Mouse (Mus musculus): ENCODE data around the gene Gpr39. TPM values are rescaled to one million over a fixed set of nuclear protein-coding genes. Genes with fewer than 3 reads are reported as not detected.
A peak's percentile ranks its signal among the peaks of the same experiment; 100 is the strongest.

Gpr39 gene
- polyA plus RNA-seq, 1 experiment from 2014 or later, result 0.06 TPM

- Histone ChIP-seq H3K9me3 (no peaks in the 10 kb centered on the region), H3K27ac (replicated peaks) (no peak overlapping the region), H3K36me3 (replicated peaks) (no peaks in the 10 kb centered on the region), H3K4me1 (no peaks in the 10 kb centered on the region), H3K4me3 (no peak overlapping the region), H3K27me3 (replicated peaks; ENCODE audit: low read depth, poor library complexity, severe bottlenecking) (no peaks in the 10 kb centered on the region)
- no peak for DNase-seq (ENCODE audit: low spot score)
- WGBS, result 17% methylated on average over 5 of the region's 5 CpGs
These were observed 177.9 kb downstream of the Gpr39 start for GRCm38 (mm10) chr1:125854646-125855045.

- no peaks in the 10 kb centered on the region for H3K9me3 ChIP-seq
- no peak overlapping the region for H3K27ac ChIP-seq (replicated peaks)
- no peaks in the 10 kb centered on the region for H3K36me3 ChIP-seq (replicated peaks)
- no peaks in the 10 kb centered on the region for H3K4me1 ChIP-seq
- no peak overlapping the region for H3K4me3 ChIP-seq
- H3K27me3 ChIP-seq (replicated peaks; ENCODE audit: low read depth, poor library complexity, severe bottlenecking), result no peaks in the 10 kb centered on the region
- DNase-seq (ENCODE audit: low spot score), result no peak
- 85% methylated on average over 5 of the region's 5 CpGs for WGBS
These were observed 181.8 kb downstream of the Gpr39 start for GRCm38 (mm10) chr1:125858631-125859030.

- Histone ChIP-seq H3K27ac (replicated peaks) (no peak overlapping the region), H3K4me1 (no peaks in the 10 kb centered on the region), H3K27me3 (replicated peaks; ENCODE audit: low read depth, poor library complexity, severe bottlenecking) (no peaks in the 10 kb centered on the region), H3K9me3 (no peaks in the 10 kb centered on the region), H3K4me3 (no peak overlapping the region), H3K36me3 (replicated peaks) (no peaks in the 10 kb centered on the region)
- no peak for DNase-seq (ENCODE audit: low spot score)
- 36% methylated on average over 7 of the region's 7 CpGs for WGBS
These were observed 193.3 kb downstream of the Gpr39 start for GRCm38 (mm10) chr1:125870056-125870455.

GRCm38 (mm10) chr1:125893158-125893557, 216.4 kb downstream of the Gpr39 start:
- no peak overlapping the region for H3K27ac ChIP-seq (replicated peaks)
- no peaks in the 10 kb centered on the region for H3K36me3 ChIP-seq (replicated peaks)
- no peaks in the 10 kb centered on the region for H3K9me3 ChIP-seq
- WGBS, result 73% methylated on average over 9 of the region's 9 CpGs
- no peak for DNase-seq (ENCODE audit: low spot score)
- 0 out of 2 replicates have a peak, but pooled peaks cover 4% of the 10 kb centered on the region for H3K4me1 ChIP-seq
- no peaks in the 10 kb centered on the region for H3K27me3 ChIP-seq (replicated peaks; ENCODE audit: low read depth, poor library complexity, severe bottlenecking)
- H3K4me3 ChIP-seq, result no peak overlapping the region

- WGBS, result 10% methylated on average over 14 of the region's 14 CpGs
- Histone ChIP-seq H3K27me3 (replicated peaks; ENCODE audit: low read depth, poor library complexity, severe bottlenecking) (peaks cover 78% of the 10 kb centered on the region), H3K4me3 (peak overlapping the region; percentile 65), H3K9me3 (no peaks in the 10 kb centered on the region), H3K36me3 (replicated peaks) (no peaks in the 10 kb centered on the region), H3K4me1 (peaks cover 41% of the 10 kb centered on the region), H3K27ac (replicated peaks) (no peak overlapping the region)
- DNase-seq (ENCODE audit: low spot score), result peak; percentile 80
These were observed 233.5 kb downstream of the Gpr39 start for GRCm38 (mm10) chr1:125910211-125910870.

- Histone ChIP-seq H3K36me3 (replicated peaks) (no peaks in the 10 kb centered on the region), H3K27ac (replicated peaks) (no peak overlapping the region), H3K9me3 (no peaks in the 10 kb centered on the region), H3K27me3 (replicated peaks; ENCODE audit: low read depth, poor library complexity, severe bottlenecking) (peaks cover 83% of the 10 kb centered on the region), H3K4me1 (peaks cover 41% of the 10 kb centered on the region), H3K4me3 (peak overlapping the region; percentile 65)
- DNase-seq (ENCODE audit: low spot score), result peak; percentile 43
- 2% methylated on average over 9 of the region's 9 CpGs for WGBS
These were observed 234.1 kb downstream of the Gpr39 start for GRCm38 (mm10) chr1:125910871-125911265.

- no peaks in the 10 kb centered on the region for H3K36me3 ChIP-seq (replicated peaks)
- H3K27me3 ChIP-seq (replicated peaks; ENCODE audit: low read depth, poor library complexity, severe bottlenecking), result peaks cover 89% of the 10 kb centered on the region
- H3K4me3 ChIP-seq, result peak overlapping the region; percentile 65
- H3K4me1 ChIP-seq, result peaks cover 41% of the 10 kb centered on the region
- H3K27ac ChIP-seq (replicated peaks), result peak overlapping the region; percentile 51
- H3K9me3 ChIP-seq, result no peaks in the 10 kb centered on the region
- DNase-seq (ENCODE audit: low spot score), result peak; percentile 56
- under 1% methylated on average over 35 of the region's 35 CpGs for WGBS
These were observed 234.6 kb downstream of the Gpr39 start for GRCm38 (mm10) chr1:125911337-125911900.

- peak; percentile 60 for DNase-seq (ENCODE audit: low spot score)
- peaks cover 90% of the 10 kb centered on the region for H3K27me3 ChIP-seq (replicated peaks; ENCODE audit: low read depth, poor library complexity, severe bottlenecking)
- H3K4me1 ChIP-seq, result peaks cover 41% of the 10 kb centered on the region
- no peaks in the 10 kb centered on the region for H3K36me3 ChIP-seq (replicated peaks)
- WGBS, result under 1% methylated on average over 43 of the region's 43 CpGs
- H3K4me3 ChIP-seq, result peak overlapping the region; percentile 65
- H3K9me3 ChIP-seq, result no peaks in the 10 kb centered on the region
- H3K27ac ChIP-seq (replicated peaks), result peak overlapping the region; percentile 51
These were observed 235.2 kb downstream of the Gpr39 start for GRCm38 (mm10) chr1:125911901-125912445.

- 4% methylated on average over 30 of the region's 30 CpGs for WGBS
- Histone ChIP-seq H3K27ac (replicated peaks) (peak within 1 kb of the TSS; percentile 51; the same call in 1 of the 2 replicates), H3K9me3 (no peaks in the 10 kb centered on the region), H3K4me3 (peak within 1 kb of the TSS; percentile 65), H3K27me3 (replicated peaks; ENCODE audit: low read depth, poor library complexity, severe bottlenecking) (peaks cover 85% of the 10 kb centered on the region), H3K4me1 (peaks cover 41% of the 10 kb centered on the region), H3K36me3 (replicated peaks) (no peaks in the 10 kb centered on the region)
- peak; percentile 25 for DNase-seq (ENCODE audit: low spot score)
These were observed 236.1 kb downstream of the Gpr39 start, which contains the start of gene Lypd1 for GRCm38 (mm10) chr1:125912601-125913600. Gene Lypd1 (minus strand): TSS chr1:125913101.

- no peak overlapping the region for H3K4me3 ChIP-seq
- no peaks in the 10 kb centered on the region for H3K9me3 ChIP-seq
- WGBS, result 89% methylated on average over 3 of the region's 3 CpGs
- H3K27ac ChIP-seq (replicated peaks), result no peak overlapping the region
- DNase-seq (ENCODE audit: low spot score), result no peak
- no peaks in the 10 kb centered on the region for H3K36me3 ChIP-seq (replicated peaks)
- H3K27me3 ChIP-seq (replicated peaks; ENCODE audit: low read depth, poor library complexity, severe bottlenecking), result peaks cover 8% of the 10 kb centered on the region
- no peaks in the 10 kb centered on the region for H3K4me1 ChIP-seq
These were observed 243.9 kb downstream of the Gpr39 start for GRCm38 (mm10) chr1:125920696-125921095.

GRCm38 (mm10) chr1:125923062-125923461, 246.3 kb downstream of the Gpr39 start:
- H3K27me3 ChIP-seq (replicated peaks; ENCODE audit: low read depth, poor library complexity, severe bottlenecking), result no peaks in the 10 kb centered on the region
- no peak overlapping the region for H3K4me3 ChIP-seq
- H3K27ac ChIP-seq (replicated peaks), result no peak overlapping the region
- H3K4me1 ChIP-seq, result no peaks in the 10 kb centered on the region
- WGBS, result 84% methylated on average over 2 of the region's 2 CpGs
- no peaks in the 10 kb centered on the region for H3K36me3 ChIP-seq (replicated peaks)
- no peak for DNase-seq (ENCODE audit: low spot score)
- H3K9me3 ChIP-seq, result no peaks in the 10 kb centered on the region

Data from embryonic facial prominence, embryonic 10.5 days (tissue).